Mouse (Mus musculus): ENCODE measurements around the gene Tmem245.

Tmem245 gene

DNA sequence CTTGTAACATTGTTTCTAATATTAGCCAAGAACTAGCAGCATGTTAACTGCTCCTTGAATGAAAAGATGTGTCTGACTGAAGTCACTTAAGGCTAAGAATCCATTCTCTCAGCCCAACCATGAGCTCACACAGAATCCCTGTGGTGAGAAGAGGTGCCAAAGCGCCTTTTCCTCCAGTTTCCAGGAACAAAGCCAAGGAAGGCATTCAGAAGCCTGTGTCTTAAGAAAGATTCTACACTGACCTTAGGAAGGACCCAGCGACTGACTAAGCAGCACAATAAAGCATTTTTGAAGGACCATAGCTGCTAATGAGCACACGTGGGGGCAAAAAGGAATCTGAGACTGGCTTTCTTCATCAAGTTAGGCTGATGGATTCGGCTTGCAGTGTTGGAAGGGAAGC lies 81.3 kb downstream of the Tmem245 start:
- no peak for DNase-seq (ENCODE audit: low read depth, low spot score)

- DNase-seq (ENCODE audit: low read depth, low spot score), result peak; percentile 62
Measured at GRCm38 (mm10) chr4:56865003-56865511, 82.2 kb downstream of the Tmem245 start, which contains the start of gene Ctnnal1. Gene Ctnnal1 (minus strand): TSS chr4:56865188.

GRCm38 (mm10) chr4:56864417-56865001 lies 82.7 kb downstream of the Tmem245 start:
- peak; percentile 18 for DNase-seq (ENCODE audit: low read depth, low spot score)

GRCm38 (mm10) chr4:56864016-56864415 lies 83.2 kb downstream of the Tmem245 start:
- no peak for DNase-seq (ENCODE audit: low read depth, low spot score)

GRCm38 (mm10) chr4:56861551-56861950 lies 85.7 kb downstream of the Tmem245 start:
- DNase-seq (ENCODE audit: low read depth, low spot score), result no peak

- no peak for DNase-seq (ENCODE audit: low read depth, low spot score)
Measured at GRCm38 (mm10) chr4:56858733-56859132, 88.5 kb downstream of the Tmem245 start.

GRCm38 (mm10) chr4:56856371-56856949 lies 90.8 kb downstream of the Tmem245 start:
- no peak for DNase-seq (ENCODE audit: low read depth, low spot score)

- no peak for DNase-seq (ENCODE audit: low read depth, low spot score)
Measured at GRCm38 (mm10) chr4:56855935-56856334, 91.3 kb downstream of the Tmem245 start.

DNA sequence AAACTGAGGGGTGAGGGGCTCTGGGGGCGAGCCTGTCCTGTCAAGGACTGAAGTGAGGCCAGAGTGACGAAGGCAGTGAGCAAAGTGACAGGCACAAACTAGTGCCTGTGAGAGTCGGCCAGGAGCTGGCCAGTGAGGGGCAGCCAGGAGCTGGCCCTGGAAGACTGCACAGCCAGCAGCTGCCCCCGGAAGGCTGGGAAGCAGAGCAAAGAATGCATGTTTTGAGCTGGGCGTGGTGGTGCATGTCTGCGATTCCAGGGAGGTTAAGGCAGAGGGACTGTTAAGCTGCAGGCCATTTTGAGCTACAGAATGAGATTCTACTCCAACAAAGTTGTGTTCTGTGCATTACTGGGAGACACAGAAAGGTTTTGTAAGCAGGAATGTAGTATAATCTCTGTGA lies 96.5 kb downstream of the Tmem245 start:
- DNase-seq (ENCODE audit: low read depth, low spot score), result no peak

DNA sequence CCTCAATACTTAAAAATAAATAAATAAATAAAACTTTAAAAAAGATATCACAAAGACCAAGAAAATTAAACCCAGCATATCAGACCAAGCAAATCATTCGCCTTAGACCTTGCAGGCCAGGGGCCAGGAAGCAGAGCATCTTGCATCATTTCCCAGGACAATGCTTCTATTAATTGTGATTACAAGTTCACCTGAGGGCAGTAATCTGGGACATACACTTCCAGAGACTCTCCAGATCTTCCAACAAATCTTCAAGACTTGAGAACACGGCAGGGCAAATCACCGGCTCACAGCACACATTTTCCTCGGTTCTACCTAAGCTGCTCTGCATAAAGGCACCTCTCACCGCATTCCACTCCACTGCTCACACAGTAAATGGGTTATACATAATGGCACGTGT lies 99.2 kb downstream of the Tmem245 start:
- DNase-seq (ENCODE audit: low read depth, low spot score), result no peak

GRCm38 (mm10) chr4:56847400-56847799 lies 99.8 kb downstream of the Tmem245 start:
- DNase-seq (ENCODE audit: low read depth, low spot score), result no peak

- DNase-seq (ENCODE audit: low read depth, low spot score), result no peak
Measured at GRCm38 (mm10) chr4:56845896-56846533, 101.2 kb downstream of the Tmem245 start.

DNA sequence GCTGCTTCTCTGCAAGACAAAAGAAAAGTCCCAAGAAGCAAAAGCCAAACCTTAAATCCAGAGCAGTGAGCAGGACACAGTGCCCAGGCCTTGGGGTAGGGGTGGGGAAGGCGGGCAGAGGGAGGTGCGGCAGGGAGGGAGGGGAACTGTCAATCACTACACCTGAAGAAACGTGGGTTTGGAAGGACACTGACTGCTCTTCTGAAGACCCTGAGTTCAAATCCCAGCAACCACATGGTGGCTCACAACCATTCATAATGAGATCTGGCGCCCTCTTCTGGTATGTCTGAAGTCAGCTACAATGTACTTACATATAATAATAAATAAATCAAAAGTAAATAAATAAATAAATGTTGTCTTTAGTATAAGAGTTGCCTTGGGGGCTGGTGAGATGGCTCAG lies 102.3 kb downstream of the Tmem245 start:
- DNase-seq (ENCODE audit: low read depth, low spot score), result no peak

DNA sequence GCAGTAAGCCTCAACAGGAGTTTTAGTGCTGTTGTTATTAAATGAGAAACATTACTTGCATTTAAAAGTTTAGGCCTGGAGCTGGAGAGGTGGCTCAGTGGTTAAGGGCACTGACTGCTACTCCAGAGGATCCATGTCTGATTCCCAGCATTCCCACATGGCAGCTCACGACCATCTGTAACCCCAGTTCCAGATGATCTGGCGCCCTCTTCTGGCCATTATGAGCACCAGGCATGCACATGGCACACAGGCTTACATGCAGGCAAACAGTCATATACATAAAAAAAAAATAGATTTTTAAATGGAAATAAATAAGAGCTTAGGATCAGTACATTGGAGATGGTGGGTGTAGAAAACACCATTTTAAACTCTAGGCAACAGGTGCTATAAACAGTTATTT lies 103.3 kb downstream of the Tmem245 start:
- DNase-seq (ENCODE audit: low read depth, low spot score), result no peak

- DNase-seq (ENCODE audit: low read depth, low spot score), result no peak
Measured at GRCm38 (mm10) chr4:56842501-56842900, 104.7 kb downstream of the Tmem245 start.

- no peak for DNase-seq (ENCODE audit: low read depth, low spot score)
Measured at GRCm38 (mm10) chr4:56840297-56840696, 106.9 kb downstream of the Tmem245 start.

DNA sequence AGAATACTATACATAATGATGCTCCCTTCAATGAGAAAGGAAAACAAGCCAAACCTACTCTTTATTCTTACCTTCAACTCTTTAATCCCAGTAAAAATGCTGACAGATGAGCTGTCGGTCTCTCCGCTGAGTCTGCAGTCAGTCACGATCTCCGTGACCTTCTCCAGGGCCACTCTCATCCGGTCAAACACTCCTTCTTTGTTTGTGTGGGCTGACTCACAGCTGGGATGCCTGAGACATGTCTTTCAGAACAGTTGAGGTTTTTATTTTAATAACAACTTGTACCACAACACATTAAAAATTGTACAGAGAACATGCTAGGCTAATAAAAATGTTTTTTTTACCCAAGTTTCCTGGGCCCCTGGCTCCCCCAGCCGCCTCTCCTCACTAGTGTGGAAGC lies 109.6 kb downstream of the Tmem245 start:
- DNase-seq (ENCODE audit: low read depth, low spot score), result no peak

GRCm38 (mm10) chr4:56831998-56832397 lies 115.2 kb downstream of the Tmem245 start:
- no peak for DNase-seq (ENCODE audit: low read depth, low spot score)

DNA sequence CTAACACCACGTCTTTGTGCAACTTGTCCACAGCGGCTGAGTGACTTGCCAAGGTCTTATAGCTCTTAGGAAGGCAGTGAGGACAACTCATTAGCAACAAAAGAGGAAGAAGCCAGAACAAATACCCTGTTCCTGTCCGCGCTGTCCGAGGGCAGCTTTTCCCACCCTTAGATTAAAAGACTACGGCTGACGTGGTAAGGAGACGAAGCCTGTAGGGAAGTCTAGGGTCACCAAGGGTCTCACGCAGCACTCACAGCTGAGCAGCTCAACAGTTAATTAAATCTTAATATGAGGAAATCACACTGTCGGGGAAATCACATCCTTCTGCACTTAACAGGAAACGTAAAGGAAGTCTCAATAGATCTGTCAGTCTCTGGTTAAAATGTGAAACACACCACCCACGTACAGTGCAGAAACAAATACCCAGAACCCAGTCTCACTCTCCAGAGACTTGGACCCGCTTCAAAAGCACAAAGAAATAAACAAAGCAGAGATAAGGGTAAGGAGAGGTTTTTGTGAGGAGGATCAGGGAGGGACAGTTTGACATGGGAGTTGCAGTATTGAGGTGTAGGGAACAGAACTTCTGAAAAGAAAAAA lies 116.1 kb downstream of the Tmem245 start:
- no peak for DNase-seq (ENCODE audit: low read depth, low spot score)

GRCm38 (mm10) chr4:56829511-56829921 lies 117.7 kb downstream of the Tmem245 start:
- DNase-seq (ENCODE audit: low read depth, low spot score), result no peak

DNA sequence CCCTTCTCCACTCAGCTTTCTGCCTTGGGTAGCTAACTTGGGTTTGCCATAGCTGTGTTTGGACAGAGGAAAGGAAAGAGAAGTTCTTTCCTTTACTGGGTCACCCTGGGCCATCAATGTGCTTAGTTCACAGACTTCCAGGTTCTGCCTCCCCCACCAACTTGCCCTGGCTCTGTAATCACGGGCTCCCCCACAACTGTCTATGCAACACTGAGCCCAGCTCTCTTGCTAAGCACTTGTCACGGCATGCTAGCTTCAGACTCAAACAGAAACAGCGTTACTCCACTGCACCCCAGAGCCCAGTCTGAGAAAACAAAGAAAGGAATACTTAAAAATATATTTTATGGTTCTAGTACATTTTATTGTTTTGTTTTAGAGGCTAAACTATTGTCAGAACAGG lies 118.3 kb downstream of the Tmem245 start:
- DNase-seq (ENCODE audit: low read depth, low spot score), result no peak

DNA sequence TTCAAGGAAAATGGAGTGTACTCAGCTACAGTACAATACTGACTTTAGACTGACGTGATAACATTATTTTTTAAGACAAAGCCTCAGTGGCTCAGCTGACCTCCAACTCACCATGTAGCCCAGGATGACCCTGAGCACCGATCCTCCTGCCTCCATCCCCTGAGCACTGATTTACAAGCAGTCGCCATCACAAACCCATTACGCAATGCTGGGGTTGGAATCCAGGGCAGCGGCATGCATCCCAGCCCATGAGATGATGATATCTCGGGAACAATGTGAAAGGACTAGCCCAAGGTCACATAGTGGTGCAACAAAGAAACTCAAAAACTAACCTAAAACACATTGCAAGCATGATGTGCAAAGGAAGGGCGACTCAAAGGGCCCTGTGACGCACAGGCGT lies 123.0 kb downstream of the Tmem245 start:
- DNase-seq (ENCODE audit: low read depth, low spot score), result no peak

All from retina, adult 2 months (tissue).